Mouse (Mus musculus): ENCODE measurements around the gene Gga1.

- no peak for TF ChIP-seq CTCF (IDR thresholded peaks at IDR 0.05; ENCODE audit: insufficient read depth, low read depth, low read length)
- TF ChIP-seq POLR2A (IDR thresholded peaks at IDR 0.05; ENCODE audit: insufficient read depth, low read depth, low read length) = no peak
Observed at GRCm38 (mm10) chr15:78936403-78936802, 59.4 kb downstream of the Gga1 start.
